Mouse (Mus musculus) heart, embryonic 16.5 days (tissue): ENCODE measurements around the gene Bnc2. TPM values are rescaled to one million over a fixed set of nuclear protein-coding genes. Genes with fewer than 3 reads are reported as not detected.
A peak's percentile ranks its signal among the peaks of the same experiment; 100 is the strongest.

Source experiments
- ATAC-seq: fragments of 200-750 bp; cut with Nextera tagmentation; replicated peaks from 2 replicates; pipeline ENCODE4 v1.8.0; 2017; ENCODE audit warnings: moderate number of reproducible peaks; ENCODE audit not compliant: insufficient read depth, low FRiP score; ENCODE audit errors: extremely low read depth
- H3K27ac ChIP-seq: fragments of 300-500 bp; sonication (generic); 2 replicates; pipeline ENCODE4 v1.5.1; 2014; ENCODE audit warnings: mild to moderate bottlenecking, low read length, control low read depth, moderate library complexity
- H3K27me3 ChIP-seq: fragments of 300-500 bp; sonication (generic); 2 replicates; pipeline ENCODE4 v1.6.1; 2014; ENCODE audit warnings: low read length, mixed read lengths; ENCODE audit not compliant: control insufficient read depth, insufficient read depth
- H3K36me3 ChIP-seq: fragments of 300-500 bp; sonication (generic); 2 replicates; pipeline ENCODE4 v1.6.1; 2014; ENCODE audit not compliant: control insufficient read depth, insufficient read depth
- H3K4me1 ChIP-seq: fragments of 300-500 bp; sonication (generic); 2 replicates; pipeline ENCODE4 v1.6.1; 2014; ENCODE audit warnings: low read length, mixed read lengths; ENCODE audit not compliant: control insufficient read depth, insufficient read depth
- H3K4me2 ChIP-seq: fragments of 300-500 bp; sonication (generic); 2 replicates; pipeline ENCODE4 v1.6.1; 2014; ENCODE audit warnings: low read depth, mild to moderate bottlenecking, control low read depth, low read length
- H3K4me3 ChIP-seq: fragments of 300-500 bp; sonication (generic); 2 replicates; pipeline ENCODE4 v1.5.1; 2014; ENCODE audit warnings: mild to moderate bottlenecking, control low read depth, low read length
- H3K9ac ChIP-seq: fragments of 300-500 bp; sonication (generic); 2 replicates; pipeline ENCODE4 v1.6.1; 2014; ENCODE audit warnings: low read length, control low read depth
- H3K9me3 ChIP-seq: fragments of 300-500 bp; sonication (generic); replicated peaks from 2 replicates; pipeline ENCODE4 v1.6.1; 2016; ENCODE audit warnings: low read length; ENCODE audit not compliant: control insufficient read depth
- WGBS: fragments of 180-500 bp; shearing (Covaris S2); extraction: QIAGEN DNeasy Blood & Tissue Kit; methylation state at CpG from one replicate; pipeline ENCODE4 v1.1.7; 2014; 5-methylcytosine and 5-hydroxymethylcytosine counted together
- polyA plus RNA-seq: library from polyadenylated mRNA; unstranded; fragments of >200 nt; fragmentation: Nextera tagmentation; extraction: Ambion mirVana; gene quantifications from 2 replicates; pipeline ENCODE4 v1.2.1, GENCODE M21; 2015

Gene Bnc2
- polyA plus RNA-seq, 1 experiment from 2014 or later = 0.92 TPM

DNA sequence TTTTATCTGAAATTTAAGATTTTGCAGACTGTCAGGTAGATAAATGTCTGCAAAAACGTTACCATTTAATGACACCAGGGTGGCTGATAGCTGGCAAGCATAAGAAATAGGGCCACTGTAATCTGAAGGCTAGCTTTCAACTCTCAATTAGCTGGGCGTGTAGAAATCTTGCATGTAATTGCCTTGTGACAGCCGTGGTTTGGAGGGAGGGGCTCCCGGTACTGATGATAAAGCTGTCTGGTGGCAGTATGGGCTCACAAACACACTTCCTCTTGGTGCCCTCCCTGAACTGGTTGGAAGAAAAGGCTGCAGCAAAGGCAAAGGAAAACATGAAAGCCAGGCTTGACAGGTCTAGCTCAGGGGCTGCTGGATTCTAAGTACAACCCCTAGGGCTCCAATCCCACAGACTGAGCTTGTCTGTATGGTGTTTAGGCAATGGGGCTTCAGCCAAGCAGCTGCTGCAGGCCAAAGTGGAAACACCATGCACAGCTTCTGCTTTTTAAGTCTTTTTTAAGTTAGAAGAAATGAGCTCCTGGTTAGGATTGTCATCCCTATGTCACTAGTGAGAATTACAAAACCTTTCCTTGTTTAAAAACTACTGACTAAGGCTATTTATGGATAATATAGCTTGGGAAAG is 366.7 kb downstream of the Bnc2 start:
- Histone ChIP-seq H3K36me3 (no peaks in the 10 kb centered on the region), H3K4me3 (no peak overlapping the region), H3K27me3 (no peaks in the 10 kb centered on the region), H3K4me2 (no peak overlapping the region), H3K9me3 (no peaks in the 10 kb centered on the region), H3K4me1 (no peaks in the 10 kb centered on the region), H3K9ac (no peak overlapping the region), H3K27ac (no peak overlapping the region)
- no peak for ATAC-seq
- 17% methylated on average over 4 of the region's 4 CpGs for WGBS

DNA sequence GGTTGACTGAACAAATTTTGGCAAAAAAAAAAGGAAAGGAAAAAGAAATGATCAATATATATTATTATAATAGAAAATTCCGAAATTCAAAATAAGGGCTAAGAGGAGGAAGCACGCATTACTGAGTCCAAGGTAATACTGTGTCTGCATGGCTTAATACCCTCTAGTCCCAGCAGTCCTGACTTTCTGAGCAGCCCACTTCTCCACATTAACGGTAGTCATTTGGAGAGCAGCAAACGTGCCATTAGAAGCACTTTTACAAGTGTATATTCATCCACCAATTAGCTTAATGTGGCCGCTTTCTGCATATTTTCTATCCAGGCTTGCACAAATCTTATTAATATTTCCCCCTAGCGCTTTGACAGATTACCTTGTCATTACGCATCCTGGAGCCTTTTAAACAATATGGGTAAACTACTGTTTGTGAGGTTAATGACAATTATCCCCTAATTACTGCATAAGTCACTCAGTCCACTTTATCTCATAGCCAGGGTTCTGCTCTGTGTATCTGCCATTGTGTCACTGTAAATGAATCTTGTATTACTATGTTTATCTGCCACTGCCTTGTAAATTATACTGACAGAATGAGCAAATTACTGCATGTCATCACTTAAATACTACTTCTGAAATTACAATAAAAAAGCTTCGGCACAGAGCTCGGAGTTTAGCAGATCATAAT is 368.0 kb downstream of the Bnc2 start:
- Histone ChIP-seq H3K9me3 (no peaks in the 10 kb centered on the region), H3K27ac (no peak overlapping the region), H3K9ac (no peak overlapping the region), H3K27me3 (no peaks in the 10 kb centered on the region), H3K4me1 (no peaks in the 10 kb centered on the region), H3K36me3 (no peaks in the 10 kb centered on the region), H3K4me3 (no peak overlapping the region), H3K4me2 (no peak overlapping the region)
- ATAC-seq = no peak
- whole genome bisulfite sequencing = 80% methylated on average over 9 of the region's 9 CpGs

DNA sequence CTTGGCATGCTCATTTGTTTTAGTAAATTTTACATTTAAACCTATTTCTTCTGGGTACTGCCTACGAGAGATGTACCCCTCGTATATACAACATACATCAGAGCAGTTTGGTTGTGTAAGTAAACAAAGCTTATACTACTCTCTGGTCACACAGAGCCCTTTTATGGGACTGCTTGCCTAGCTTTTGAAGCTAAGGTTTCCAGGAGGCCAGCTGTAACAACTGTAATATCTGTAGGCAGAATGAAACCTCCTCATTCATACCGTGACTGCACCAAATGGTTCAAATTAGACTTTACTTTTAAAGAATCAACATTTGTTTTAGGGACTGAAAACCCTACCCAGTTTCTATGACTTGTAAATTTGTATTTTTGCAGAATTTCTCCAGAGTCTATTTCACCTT is 372.1 kb downstream of the Bnc2 start:
- Histone ChIP-seq H3K27ac (no peak overlapping the region), H3K27me3 (no peaks in the 10 kb centered on the region), H3K4me3 (no peak overlapping the region), H3K9me3 (peaks cover 6% of the 10 kb centered on the region), H3K36me3 (no peaks in the 10 kb centered on the region), H3K4me1 (no peaks in the 10 kb centered on the region), H3K4me2 (no peak overlapping the region), H3K9ac (no peak overlapping the region)
- no peak for ATAC-seq
- WGBS = 74% methylated on average over 3 of the region's 3 CpGs

DNA sequence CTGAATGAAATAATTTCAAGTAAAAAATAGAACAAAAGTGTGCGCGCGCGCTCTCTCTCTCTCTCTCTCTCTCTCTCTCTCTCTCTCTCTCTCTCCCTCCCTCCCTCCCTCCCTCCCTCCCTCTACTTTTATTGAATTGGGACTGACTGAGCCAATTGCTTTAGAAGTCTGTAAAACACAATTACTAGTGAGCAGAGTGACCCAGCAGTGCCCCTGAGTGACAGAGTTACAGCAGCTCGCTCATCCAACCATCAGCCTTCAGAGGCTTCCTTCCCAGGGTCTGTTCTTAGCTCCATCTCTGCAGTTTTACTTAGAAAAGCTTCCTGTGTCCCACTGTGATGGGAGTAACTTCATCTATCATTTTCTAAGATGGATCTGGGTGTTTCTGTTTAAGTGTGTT is 389.9 kb downstream of the Bnc2 start:
- H3K4me3 ChIP-seq = no peak overlapping the region
- no peaks in the 10 kb centered on the region for H3K27me3 ChIP-seq
- no peak overlapping the region for H3K27ac ChIP-seq
- no peaks in the 10 kb centered on the region for H3K36me3 ChIP-seq
- no peak for ATAC-seq
- H3K9me3 ChIP-seq = no peaks in the 10 kb centered on the region
- no peak overlapping the region for H3K4me2 ChIP-seq
- WGBS = 87% methylated on average over 5 of the region's 5 CpGs
- H3K4me1 ChIP-seq = 0 out of 2 replicates have a peak, but pooled peaks cover 2% of the 10 kb centered on the region
- no peak overlapping the region for H3K9ac ChIP-seq

DNA sequence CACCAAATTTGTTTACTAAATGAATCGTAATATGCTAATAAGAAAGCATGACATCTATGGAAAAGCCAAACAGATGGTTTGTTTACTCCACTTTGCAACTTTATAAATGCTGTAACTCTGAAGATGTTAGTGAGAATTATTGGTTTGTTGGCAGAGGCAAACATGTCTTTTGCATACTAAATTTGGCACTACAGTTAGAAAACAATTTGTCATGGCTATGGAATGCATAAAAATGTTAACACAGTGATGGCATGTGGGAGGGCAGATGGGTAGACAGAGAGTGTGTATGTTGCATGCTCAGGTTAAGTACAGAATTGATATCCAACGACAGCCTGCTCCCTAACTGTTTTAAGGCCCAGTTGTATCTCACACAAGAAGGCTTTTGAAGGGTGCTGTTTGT is 392.4 kb downstream of the Bnc2 start:
- WGBS = 53% methylated on average over 2 of the region's 2 CpGs
- Histone ChIP-seq H3K4me3 (no peak overlapping the region), H3K27me3 (no peaks in the 10 kb centered on the region), H3K9ac (no peak overlapping the region), H3K9me3 (no peaks in the 10 kb centered on the region), H3K27ac (no peak overlapping the region), H3K4me1 (peaks cover 5% of the 10 kb centered on the region; the same call in 1 of the 2 replicates), H3K36me3 (no peaks in the 10 kb centered on the region), H3K4me2 (no peak overlapping the region)
- ATAC-seq = no peak

DNA sequence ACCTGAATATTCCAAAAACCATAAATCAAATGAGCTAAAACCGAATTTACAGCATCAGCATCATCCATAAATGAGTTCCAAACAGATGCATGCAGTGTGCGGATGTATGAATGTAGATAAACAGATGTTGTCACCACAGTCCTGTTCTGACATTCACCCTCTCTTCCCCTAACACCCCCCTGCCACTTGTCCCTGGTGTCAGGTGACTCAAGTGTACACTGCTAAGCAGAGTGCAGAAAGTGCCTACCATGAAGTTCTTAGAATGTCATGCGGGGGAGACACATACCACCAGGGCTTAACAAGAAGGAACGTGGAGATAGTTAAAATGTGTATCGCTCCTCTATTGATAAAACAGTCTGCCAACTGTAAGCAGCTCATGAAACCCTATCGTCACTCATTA is 396.9 kb downstream of the Bnc2 start:
- peaks cover 5% of the 10 kb centered on the region; the same call in 1 of the 2 replicates for H3K4me1 ChIP-seq
- H3K4me2 ChIP-seq = peak overlapping the region; percentile 53
- ATAC-seq = peak; percentile 28; the same call in 1 of the 2 replicates

DNA sequence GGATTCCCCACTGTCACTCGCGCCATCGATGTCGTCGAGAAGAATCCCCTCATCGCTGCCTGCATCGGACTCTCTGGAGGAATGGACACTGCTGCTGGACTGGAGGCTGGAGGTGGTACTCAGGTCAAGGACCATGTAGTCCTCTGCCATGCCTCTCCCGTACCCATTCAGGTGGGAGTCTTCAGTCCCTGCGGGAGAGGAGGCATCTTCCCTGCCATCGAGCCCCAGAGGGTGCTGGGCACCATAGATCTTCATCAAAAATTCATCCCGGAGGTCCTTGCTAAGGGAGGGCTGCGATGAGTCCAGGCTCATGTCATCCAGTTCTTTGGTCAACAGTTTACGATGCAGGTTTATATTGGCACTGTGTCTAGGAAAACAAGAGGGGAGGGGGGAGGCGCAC is 399.0 kb downstream of the Bnc2 start:
- WGBS = 85% methylated on average over 14 of the region's 14 CpGs
- Histone ChIP-seq H3K9ac (no peak overlapping the region), H3K27ac (no peak overlapping the region), H3K36me3 (no peaks in the 10 kb centered on the region), H3K4me3 (no peak overlapping the region), H3K4me2 (no peak overlapping the region), H3K27me3 (0 out of 2 replicates have a peak, but pooled peaks cover 2% of the 10 kb centered on the region), H3K4me1 (peaks cover 3% of the 10 kb centered on the region; the same call in 1 of the 2 replicates), H3K9me3 (no peaks in the 10 kb centered on the region)
- no peak for ATAC-seq

More for the DNA sequence above, 396.9 kb downstream of the Bnc2 start:
- Histone ChIP-seq H3K27ac (no peak overlapping the region), H3K27me3 (0 out of 2 replicates have a peak, but pooled peaks cover 2% of the 10 kb centered on the region), H3K9me3 (no peaks in the 10 kb centered on the region), H3K4me3 (no peak overlapping the region; the same call in 1 of the 2 replicates), H3K9ac (no peak overlapping the region), H3K36me3 (no peaks in the 10 kb centered on the region)
- 36% methylated on average over 6 of the region's 6 CpGs for WGBS

DNA sequence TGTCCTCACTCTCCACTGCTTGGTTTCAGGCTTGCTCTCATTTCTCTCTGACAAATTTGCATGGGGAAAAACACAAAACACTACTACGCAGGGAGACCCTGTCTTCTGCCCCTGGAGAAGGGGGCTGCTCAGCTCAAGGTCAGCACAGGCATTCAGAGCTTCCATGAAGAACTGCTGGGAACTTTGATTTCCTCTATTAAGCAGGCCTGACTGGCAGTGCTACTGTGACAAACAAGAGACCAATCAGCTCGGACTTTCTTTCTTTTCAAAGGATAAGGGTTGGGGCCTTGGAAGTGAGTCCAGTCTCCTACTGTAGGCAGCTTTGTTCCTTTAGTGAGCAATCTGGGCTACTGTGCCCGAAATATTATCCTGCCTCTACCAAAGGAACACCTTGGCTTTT is 400.9 kb downstream of the Bnc2 start:
- no peak overlapping the region for H3K27ac ChIP-seq
- no peaks in the 10 kb centered on the region for H3K9me3 ChIP-seq
- 0 out of 2 replicates have a peak, but pooled peaks cover 2% of the 10 kb centered on the region for H3K27me3 ChIP-seq
- WGBS = 65% methylated on average over 3 of the region's 3 CpGs
- H3K9ac ChIP-seq = no peak overlapping the region
- no peak overlapping the region for H3K4me3 ChIP-seq
- peaks cover 3% of the 10 kb centered on the region; the same call in 1 of the 2 replicates for H3K4me1 ChIP-seq
- no peak for ATAC-seq
- H3K4me2 ChIP-seq = no peak overlapping the region
- no peaks in the 10 kb centered on the region for H3K36me3 ChIP-seq

DNA sequence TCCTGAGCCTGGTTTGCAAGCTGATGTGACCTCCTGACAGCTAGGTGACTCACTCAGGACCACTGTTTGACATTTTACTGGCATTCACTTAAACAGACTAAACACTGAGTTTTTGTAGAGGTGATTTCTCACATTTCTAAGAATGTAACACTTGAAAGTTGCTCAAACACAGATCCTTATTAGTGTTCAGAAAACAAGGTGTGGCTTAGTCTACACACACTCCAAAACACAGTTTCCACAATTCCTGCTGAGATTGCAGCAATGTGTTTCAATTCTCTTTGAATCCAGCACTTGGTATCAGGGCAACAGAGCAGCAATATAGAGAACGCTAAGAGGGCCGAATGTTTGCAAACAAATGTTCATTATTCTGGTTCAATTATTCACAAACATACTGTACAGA is 402.2 kb downstream of the Bnc2 start:
- ATAC-seq = no peak
- no peak overlapping the region for H3K27ac ChIP-seq
- no peaks in the 10 kb centered on the region for H3K9me3 ChIP-seq
- H3K9ac ChIP-seq = no peak overlapping the region
- 81% methylated on average over 2 of the region's 2 CpGs for WGBS
- no peaks in the 10 kb centered on the region for H3K36me3 ChIP-seq
- H3K4me3 ChIP-seq = no peak overlapping the region
- H3K27me3 ChIP-seq = 0 out of 2 replicates have a peak, but pooled peaks cover 2% of the 10 kb centered on the region
- no peaks in the 10 kb centered on the region for H3K4me1 ChIP-seq
- H3K4me2 ChIP-seq = no peak overlapping the region
